Mouse (Mus musculus): ENCODE results near the gene Slc25a44. TPM values are rescaled to one million over a fixed set of nuclear protein-coding genes. Genes with fewer than 3 reads are reported as not detected.
"Not testable (repeated sequence)": the region's sequence is repeated elsewhere in the genome, so short reads cannot be mapped to it uniquely, and the experiment has no call there.

Gene Slc25a44
- total RNA-seq, 2 experiments from 2014 or later, result 11.4 to 17.4 TPM

DNA sequence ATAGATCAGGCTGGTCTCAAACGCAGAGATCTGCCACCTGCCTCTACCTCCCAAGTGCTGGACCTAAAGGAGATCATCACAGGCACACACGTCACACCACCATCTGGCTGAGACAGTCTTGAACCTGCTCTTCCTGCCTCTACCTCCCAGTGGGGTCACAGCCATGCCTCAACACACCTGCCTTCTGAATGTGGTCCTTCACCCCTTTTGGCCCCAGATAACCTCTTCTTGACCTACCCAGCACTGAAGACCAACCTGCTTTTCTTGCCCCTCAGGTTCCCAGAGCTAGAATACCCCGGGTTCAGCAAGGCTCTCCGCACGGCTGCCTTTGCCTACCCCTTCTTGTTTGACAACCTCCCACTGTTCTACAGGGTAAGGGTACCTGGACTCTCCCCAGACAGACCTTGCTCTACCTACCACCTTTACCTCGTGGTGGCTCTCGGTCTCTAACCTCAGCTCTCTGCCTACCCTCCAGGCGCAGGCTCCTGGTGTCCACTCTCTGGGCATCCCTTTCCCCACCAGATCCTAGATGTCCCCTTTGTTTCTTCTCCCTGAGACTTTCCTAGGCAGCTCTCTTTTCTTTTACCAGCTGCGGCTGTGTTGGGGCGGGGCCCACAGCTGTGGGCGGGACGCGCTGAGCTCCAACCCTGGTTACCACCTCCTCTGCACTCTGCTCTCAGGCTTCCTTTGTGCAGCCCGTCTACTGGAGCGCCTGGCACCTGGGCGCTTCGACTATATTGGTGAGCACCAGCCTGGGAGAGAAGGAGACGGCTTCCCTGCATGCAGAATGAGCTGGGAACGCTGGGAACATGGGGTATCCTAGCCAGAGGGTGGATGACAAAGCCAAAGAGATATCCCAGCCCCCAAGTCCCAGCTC, 49.0 kb downstream of the Slc25a44 start:
- ATAC-seq (ENCODE audit: poor library complexity, severe bottlenecking), result peak; percentile 71; the same call in 1 of the 2 replicates

DNA sequence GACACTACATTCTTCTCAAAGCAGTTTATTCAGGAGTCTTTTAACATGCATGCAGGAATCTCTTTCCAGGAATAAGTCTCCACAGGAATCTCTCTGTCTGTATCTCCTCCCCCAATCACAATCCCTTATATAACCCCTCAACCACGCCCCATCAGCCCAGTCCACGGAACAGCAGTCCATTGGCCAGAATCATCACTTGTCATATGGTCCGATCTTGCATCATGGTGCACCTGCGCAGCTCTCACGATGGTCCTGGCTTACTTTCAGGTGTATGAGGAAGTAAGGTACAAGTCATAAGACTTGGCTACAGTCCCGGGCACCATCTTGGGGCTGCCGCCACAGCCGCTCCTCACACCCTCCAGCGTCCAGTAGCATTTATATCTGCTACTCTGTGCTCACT, 52.3 kb downstream of the Slc25a44 start, which contains the start of gene Bglap3:
Gene Bglap3 (minus strand): TSS at position 101 of the 400 bp plus-strand sequence.
- not testable (repeated sequence) for ATAC-seq (ENCODE audit: poor library complexity, severe bottlenecking)

- ATAC-seq (ENCODE audit: poor library complexity, severe bottlenecking), result not testable (repeated sequence)
Measured at GRCm38 (mm10) chr3:88368511-88368910, 56.4 kb downstream of the Slc25a44 start.

GRCm38 (mm10) chr3:88367517-88367916, 57.4 kb downstream of the Slc25a44 start:
- not testable (repeated sequence) for ATAC-seq (ENCODE audit: poor library complexity, severe bottlenecking)

DNA sequence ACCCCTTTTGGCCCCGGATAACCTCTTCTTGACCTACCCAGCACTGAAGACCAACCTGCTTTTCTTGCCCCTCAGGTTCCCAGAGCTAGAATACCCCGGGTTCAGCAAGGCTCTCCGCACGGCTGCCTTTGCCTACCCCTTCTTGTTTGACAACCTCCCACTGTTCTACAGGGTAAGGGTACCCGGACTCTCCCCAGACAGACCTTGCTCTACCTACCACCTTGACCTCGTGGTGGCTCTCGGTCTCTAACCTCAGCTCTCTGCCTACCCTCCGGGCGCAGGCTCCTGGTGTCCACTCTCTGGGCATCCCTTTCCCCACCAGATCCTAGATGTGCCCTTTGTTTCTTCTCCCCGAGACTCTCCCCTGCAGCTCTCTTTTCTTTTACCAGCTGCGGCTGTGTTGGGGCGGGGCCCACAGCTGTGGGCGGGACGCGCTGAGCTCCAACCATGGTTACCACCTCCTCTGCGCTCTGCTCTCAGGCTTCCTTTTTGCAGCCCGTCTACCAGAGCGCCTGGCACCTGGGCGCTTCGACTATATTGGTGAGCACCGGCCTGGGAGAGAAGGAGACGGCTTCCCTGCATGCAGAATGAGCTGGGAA, 58.0 kb downstream of the Slc25a44 start:
- ATAC-seq (ENCODE audit: poor library complexity, severe bottlenecking), result peak; percentile 80

DNA sequence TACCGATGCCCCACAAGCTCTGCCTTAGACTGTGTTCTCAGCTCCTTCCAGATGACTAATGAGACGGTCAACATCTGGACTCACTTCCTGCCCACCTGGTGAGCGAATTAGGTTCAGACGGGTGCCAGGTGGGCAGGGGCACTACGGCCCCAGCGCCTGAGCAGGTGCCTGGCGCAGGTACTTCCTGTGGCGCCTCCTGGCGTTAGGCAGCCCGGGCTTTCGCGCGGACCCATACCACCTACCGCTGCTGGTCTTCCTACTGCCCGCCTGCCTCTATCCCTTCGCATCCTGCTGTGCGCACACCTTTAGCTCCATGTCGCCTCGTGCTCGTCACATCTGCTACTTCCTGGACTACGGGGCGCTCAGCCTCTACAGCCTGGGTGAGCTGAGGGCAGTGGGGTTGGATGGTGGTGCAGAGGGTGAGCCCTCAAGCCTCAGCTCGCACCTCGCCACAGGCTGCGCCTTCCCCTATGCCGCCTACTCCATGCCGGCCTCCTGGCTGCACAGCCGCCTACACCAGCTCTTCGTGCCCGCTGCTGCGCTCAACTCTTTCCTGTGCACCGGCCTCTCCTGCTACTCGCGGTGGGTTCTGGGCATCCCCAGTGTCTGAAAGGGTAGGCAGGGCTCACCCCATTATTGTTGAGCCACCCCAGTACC, 59.1 kb downstream of the Slc25a44 start:
- ATAC-seq (ENCODE audit: poor library complexity, severe bottlenecking), result no peak

DNA sequence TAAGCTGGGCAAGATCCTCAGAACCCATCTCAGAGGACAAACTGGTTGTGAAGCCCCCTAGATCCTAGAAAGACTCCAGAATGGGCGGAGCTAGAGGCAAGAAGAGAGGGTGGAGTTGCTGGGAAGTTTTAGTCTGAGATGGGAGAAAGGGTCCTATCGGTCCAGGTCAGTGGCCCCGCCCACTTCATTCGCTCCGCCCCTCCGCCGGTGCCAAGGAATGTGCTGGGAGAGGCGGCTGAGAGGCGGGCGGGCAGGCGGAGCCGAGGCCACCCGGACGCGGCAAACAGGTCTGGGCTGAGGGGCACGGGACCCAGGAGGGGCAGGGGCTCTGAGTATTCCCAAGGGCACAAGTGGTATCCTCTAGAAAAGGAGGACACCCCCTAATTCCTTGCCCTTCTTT, 60.6 kb downstream of the Slc25a44 start, which contains the start of gene Paqr6:
Gene Paqr6 (plus strand): TSS at position 248 of the 400 bp plus-strand sequence.
- no peak for ATAC-seq (ENCODE audit: poor library complexity, severe bottlenecking)

DNA sequence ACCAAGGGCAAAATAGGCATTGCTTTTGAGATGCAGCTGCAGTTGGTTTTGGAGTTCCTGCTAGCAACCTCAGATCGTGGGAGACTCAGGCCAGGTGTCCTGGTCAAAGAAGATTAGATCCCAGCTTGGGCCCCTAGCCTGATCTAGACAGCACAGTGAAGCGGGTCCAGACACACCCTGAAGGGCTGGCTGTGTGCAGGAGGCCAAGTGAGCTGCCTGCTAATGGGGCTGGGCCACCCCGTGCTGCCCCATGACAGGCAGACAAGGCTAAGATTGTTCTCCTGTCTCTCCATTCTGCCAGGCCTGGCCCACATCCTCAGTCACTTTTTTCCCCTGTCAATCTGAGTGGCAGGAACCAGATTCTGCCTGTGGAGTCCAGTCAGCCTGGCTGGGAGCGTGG, 61.2 kb downstream of the Slc25a44 start:
- no peak for ATAC-seq (ENCODE audit: poor library complexity, severe bottlenecking)

DNA sequence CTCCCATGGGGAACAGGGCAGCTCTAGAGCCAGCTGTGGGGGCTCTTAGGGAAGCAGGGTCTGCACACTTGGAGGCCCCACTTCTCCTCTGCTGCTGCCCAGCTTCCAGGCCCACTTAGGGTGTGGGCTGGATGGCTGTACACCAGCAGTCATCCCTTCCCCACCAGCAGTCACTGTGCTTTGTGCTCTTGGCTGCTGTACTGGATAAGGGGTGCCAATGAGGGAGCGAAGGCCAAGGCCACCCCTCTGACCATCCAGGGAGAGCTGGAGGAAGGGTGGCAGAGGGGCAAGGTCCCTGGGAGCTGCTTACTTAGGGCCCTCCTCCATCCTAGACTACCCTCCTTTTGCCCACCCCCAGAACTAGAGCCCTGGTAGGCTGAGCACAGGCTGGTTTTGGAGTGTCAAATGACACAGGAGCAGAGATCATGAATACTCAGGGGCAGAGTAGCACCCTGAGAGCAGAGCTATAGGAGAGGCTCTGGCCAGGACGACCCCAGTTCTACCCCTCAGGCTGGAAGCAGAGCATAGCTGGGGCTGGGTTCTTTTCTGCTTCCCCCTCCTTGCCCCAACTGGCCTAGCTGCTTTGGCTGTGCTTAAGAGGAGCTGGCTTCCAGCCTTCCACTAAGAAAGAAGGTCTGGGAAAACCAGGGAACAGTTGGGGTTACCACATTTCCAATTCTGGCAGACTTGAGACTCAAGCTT, 63.2 kb downstream of the Slc25a44 start:
- no peak for ATAC-seq (ENCODE audit: poor library complexity, severe bottlenecking)

GRCm38 (mm10) chr3:88361096-88361495, 63.8 kb downstream of the Slc25a44 start:
- ATAC-seq (ENCODE audit: poor library complexity, severe bottlenecking), result no peak

Other genes starting within 250 kb of the Slc25a44 start
- not detected in 2 replicates for gene Rhbg, start 170.4 kb downstream of the Slc25a44 start, total RNA-seq (2015)
- not detected in 2 replicates for gene Rhbg, start 170.4 kb downstream of the Slc25a44 start, total RNA-seq (2017)
- not detected in 2 replicates for gene Gm38392, start 137.9 kb downstream of the Slc25a44 start, total RNA-seq (2015)
- not detected in 2 replicates for gene Gm38392, start 137.9 kb downstream of the Slc25a44 start, total RNA-seq (2017)
- gene Tsacc, start 128.1 kb downstream of the Slc25a44 start, total RNA-seq (2015), result 2.8 and 6.6 TPM in 2 replicates
- 0.95 and 3.5 TPM in 2 replicates for gene Tsacc, start 128.1 kb downstream of the Slc25a44 start, total RNA-seq (2017)
- 153 and 179 TPM in 2 replicates for gene Cct3, start 128.0 kb downstream of the Slc25a44 start, total RNA-seq (2015)
- 90.2 and 91.2 TPM in 2 replicates for gene Cct3, start 128.0 kb downstream of the Slc25a44 start, total RNA-seq (2017)
- 146 and 170 TPM in 2 replicates for gene Glmp, start 100.1 kb downstream of the Slc25a44 start, total RNA-seq (2015)
- gene Glmp, start 100.1 kb downstream of the Slc25a44 start, total RNA-seq (2017), result 40.6 and 45.1 TPM in 2 replicates
- 2.6 TPM in 1 of 2 replicates, not detected in the other for gene Tmem79, start 89.0 kb downstream of the Slc25a44 start, total RNA-seq (2015)
- 1.2 TPM in 1 of 2 replicates, not detected in the other for gene Tmem79, start 89.0 kb downstream of the Slc25a44 start, total RNA-seq (2017)
- gene Smg5, start 88.9 kb downstream of the Slc25a44 start, total RNA-seq (2015), result 20.6 and 21.1 TPM in 2 replicates
- gene Smg5, start 88.9 kb downstream of the Slc25a44 start, total RNA-seq (2017), result 34.5 and 48.0 TPM in 2 replicates
- gene Paqr6, start 60.6 kb downstream of the Slc25a44 start, total RNA-seq (2015), result not detected in 2 replicates
- gene Paqr6, start 60.6 kb downstream of the Slc25a44 start, total RNA-seq (2017), result not detected in 2 replicates
- not detected in 2 replicates for gene Bglap3, start 52.4 kb downstream of the Slc25a44 start, total RNA-seq (2015)
- gene Bglap3, start 52.4 kb downstream of the Slc25a44 start, total RNA-seq (2017), result not detected in 2 replicates
- 0.84 TPM in 1 of 2 replicates, not detected in the other for gene Bglap2, start 46.4 kb downstream of the Slc25a44 start, total RNA-seq (2015)
- gene Bglap2, start 46.4 kb downstream of the Slc25a44 start, total RNA-seq (2017), result 0.66 TPM in 1 of 2 replicates, not detected in the other
- 0.93 and 1.5 TPM in 2 replicates for gene Bglap, start 40.7 kb downstream of the Slc25a44 start, total RNA-seq (2015)
- gene Bglap, start 40.7 kb downstream of the Slc25a44 start, total RNA-seq (2017), result 5.0 and 6.3 TPM in 2 replicates
- 115 and 131 TPM in 2 replicates for gene Pmf1, start 14.8 kb downstream of the Slc25a44 start, total RNA-seq (2015)
- 78.5 and 81.9 TPM in 2 replicates for gene Pmf1, start 14.8 kb downstream of the Slc25a44 start, total RNA-seq (2017)
- gene Sema4a, start 36.0 kb upstream of the Slc25a44 start, total RNA-seq (2015), result 171 and 181 TPM in 2 replicates
- gene Sema4a, start 36.0 kb upstream of the Slc25a44 start, total RNA-seq (2017), result 164 and 167 TPM in 2 replicates
- gene Lmna, start 84.8 kb upstream of the Slc25a44 start, total RNA-seq (2015), result 1.5 and 1.9 TPM in 2 replicates
- 2.5 and 4.5 TPM in 2 replicates for gene Lmna, start 84.8 kb upstream of the Slc25a44 start, total RNA-seq (2017)
- 0.04 and 0.05 TPM in 2 replicates for gene Mex3a, start 107.3 kb upstream of the Slc25a44 start, total RNA-seq (2015)
- gene Mex3a, start 107.3 kb upstream of the Slc25a44 start, total RNA-seq (2017), result 0.04 and 0.18 TPM in 2 replicates
- not detected in 2 replicates for gene Rab25, start 123.2 kb upstream of the Slc25a44 start, total RNA-seq (2015)
- not detected in 2 replicates for gene Rab25, start 123.2 kb upstream of the Slc25a44 start, total RNA-seq (2017)
- 31.3 TPM in 2 replicates for gene Lamtor2, start 127.9 kb upstream of the Slc25a44 start, total RNA-seq (2015)
- 57.8 and 73.4 TPM in 2 replicates for gene Lamtor2, start 127.9 kb upstream of the Slc25a44 start, total RNA-seq (2017)
- 10.5 and 14.5 TPM in 2 replicates for gene Ubqln4, start 128.6 kb upstream of the Slc25a44 start, total RNA-seq (2015)
- gene Ubqln4, start 128.6 kb upstream of the Slc25a44 start, total RNA-seq (2017), result 15.9 and 16.4 TPM in 2 replicates
- gene Ssr2, start 150.7 kb upstream of the Slc25a44 start, total RNA-seq (2015), result 207 and 216 TPM in 2 replicates
- 93.2 and 107 TPM in 2 replicates for gene Ssr2, start 150.7 kb upstream of the Slc25a44 start, total RNA-seq (2017)
- gene Arhgef2, start 180.8 kb upstream of the Slc25a44 start, total RNA-seq (2015), result 71.1 and 85.9 TPM in 2 replicates
- gene Arhgef2, start 180.8 kb upstream of the Slc25a44 start, total RNA-seq (2017), result 49.6 and 73.1 TPM in 2 replicates
- not detected in 2 replicates for gene Rxfp4, start 228.0 kb upstream of the Slc25a44 start, total RNA-seq (2015)
- gene Rxfp4, start 228.0 kb upstream of the Slc25a44 start, total RNA-seq (2017), result not detected in 2 replicates